8 mouse cellular contexts compared by ENCODE assay signal in genomic region chr6:54698691-54699476, GRCm38 (mm10). TPM values are rescaled to one million over a fixed set of nuclear protein-coding genes. Genes with fewer than 3 reads are reported as not detected.
DNase-seq lines count a peak whose midpoint lies in the region; ATAC-seq lines count a peak whose summit lies in the region.

No protein-coding gene starts in this region.

- H3K9ac ChIP-seq in heart, embryonic 16.5 days (ENCODE audit: low read length), result peak overlapping the region; percentile 68
- peak overlapping the region; percentile 40; the same call in 1 of the 2 replicates for H3K9ac ChIP-seq in midbrain, embryonic 15.5 days

- DNase-seq in right cerebral cortex, adult 18-20 months, result peak; percentile 56
- no peak for DNase-seq in right cerebral cortex, postnatal 10 days (ENCODE audit: low spot score in 2 of 2)
- DNase-seq in kidney, postnatal 36 days, result peak; percentile 85 to 92
- DNase-seq in layer of hippocampus, postnatal 36 days, result no peak
- no peak for DNase-seq in cerebellum, postnatal 4 days (ENCODE audit: low spot score in 2 of 2)

- no peaks in the 10 kb centered on the region for H3K36me3 ChIP-seq in heart, embryonic 16.5 days (ENCODE audit: control insufficient read depth, insufficient read depth)
- H3K36me3 ChIP-seq in midbrain, embryonic 15.5 days (replicated peaks), result peaks cover 3% of the 10 kb centered on the region; the same call in 1 of the 2 replicates

- peak overlapping the region; percentile 65 for H3K4me3 ChIP-seq in brown adipose tissue, adult 24 weeks (ENCODE audit: insufficient read depth, low read depth, low read length)
- H3K4me3 ChIP-seq in heart, embryonic 16.5 days (ENCODE audit: low read length), result peak overlapping the region; percentile 62
- peak overlapping the region; percentile 37 for H3K4me3 ChIP-seq in midbrain, embryonic 15.5 days

- H3K4me2 ChIP-seq in heart, embryonic 16.5 days (ENCODE audit: low read depth, low read length), result peak overlapping the region; percentile 88
- H3K4me2 ChIP-seq in midbrain, embryonic 15.5 days, result peak overlapping the region; percentile 66

- H3K27ac ChIP-seq in brown adipose tissue, adult 24 weeks (replicated peaks; ENCODE audit: low read depth, low read length), result no peak overlapping the region
- H3K27ac ChIP-seq in heart, embryonic 16.5 days (ENCODE audit: low read length), result no peak overlapping the region
- H3K27ac ChIP-seq in midbrain, embryonic 15.5 days, result peak overlapping the region; percentile 63; the same call in 1 of the 2 replicates

- peaks cover 21% of the 10 kb centered on the region for H3K27me3 ChIP-seq in heart, embryonic 16.5 days (ENCODE audit: control insufficient read depth, insufficient read depth, low read length)
- H3K27me3 ChIP-seq in midbrain, embryonic 15.5 days (replicated peaks), result no peaks in the 10 kb centered on the region

- H3K4me1 ChIP-seq in brown adipose tissue, adult 24 weeks (ENCODE audit: control insufficient read depth, insufficient read depth, insufficient read length, low read length), result peaks cover 7% of the 10 kb centered on the region; the same call in 1 of the 2 replicates
- H3K4me1 ChIP-seq in heart, embryonic 16.5 days (ENCODE audit: control insufficient read depth, insufficient read depth, low read length), result peaks cover 3% of the 10 kb centered on the region; the same call in 1 of the 2 replicates
- peaks cover 21% of the 10 kb centered on the region for H3K4me1 ChIP-seq in midbrain, embryonic 15.5 days

- H3K9me3 ChIP-seq in heart, embryonic 16.5 days (replicated peaks; ENCODE audit: control insufficient read depth, low read length), result no peaks in the 10 kb centered on the region
- no peaks in the 10 kb centered on the region for H3K9me3 ChIP-seq in midbrain, embryonic 15.5 days

- peak; percentile 66 for ATAC-seq in heart, embryonic 16.5 days (replicated peaks; ENCODE audit: extremely low read depth, insufficient read depth, low FRiP score)
- peak; percentile 51 for ATAC-seq in midbrain, embryonic 15.5 days (replicated peaks)

- 6% methylated on average over 24 of the region's 24 CpGs for WGBS in heart, embryonic 16.5 days
- 9% methylated on average over 24 of the region's 24 CpGs for WGBS in midbrain, embryonic 15.5 days

RNA-seq across cellular contexts. Expression of gene Mturn, which starts 17.5 kb away (rescaled TPM):
- 34.7 and 43.3 TPM in 2 replicates for polyA plus RNA-seq in brown adipose tissue, adult 24 weeks (2012; ENCODE audit: insufficient read depth, insufficient read length, missing spikeins)
- 6.3 and 6.8 TPM in 2 replicates for polyA plus RNA-seq in heart, embryonic 16.5 days (2015; fragmentation: Nextera tagmentation; extraction: Ambion mirVana)
- 103 TPM in 2 replicates for polyA plus RNA-seq in midbrain, embryonic 15.5 days (2015; fragmentation: Nextera tagmentation; extraction: Ambion mirVana)
- total RNA-seq in layer of hippocampus, postnatal 36 days (2021), result 100 to 1,000 TPM; 144 to 156 TPM

Comparison
In these comparisons a context has a peak if more than half of its experiments do, and no peak if none do; other contexts are left out.
1. DNase-seq: peak in right cerebral cortex, adult 18-20 months (single experiment) and kidney, postnatal 36 days (2 of 2); none in right cerebral cortex, postnatal 10 days (0 of 2), layer of hippocampus, postnatal 36 days (0 of 2) and cerebellum, postnatal 4 days (0 of 2).
2. Peak in every context shown above with its lines, with median percentiles within 50 percentile points of each other: H3K4me3 ChIP-seq.